Mouse (Mus musculus) heart, embryonic 16.5 days (tissue): ENCODE results near the gene Ucn3. TPM values are rescaled to one million over a fixed set of nuclear protein-coding genes. Genes with fewer than 3 reads are reported as not detected.
A peak's percentile ranks its signal among the peaks of the same experiment; 100 is the strongest.
"Not testable (repeated sequence)": the region's sequence is repeated elsewhere in the genome, so short reads cannot be mapped to it uniquely, and the experiment has no call there.

Experiments
- ATAC-seq: fragments of 200-750 bp; cut with Nextera tagmentation; replicated peaks from 2 replicates; pipeline ENCODE4 v1.8.0; 2017; ENCODE audit warnings: moderate number of reproducible peaks; ENCODE audit not compliant: insufficient read depth, low FRiP score; ENCODE audit errors: extremely low read depth
- H3K27ac ChIP-seq: fragments of 300-500 bp; sonication (generic); 2 replicates; pipeline ENCODE4 v1.5.1; 2014; ENCODE audit warnings: mild to moderate bottlenecking, low read length, control low read depth, moderate library complexity
- H3K27me3 ChIP-seq: fragments of 300-500 bp; sonication (generic); 2 replicates; pipeline ENCODE4 v1.6.1; 2014; ENCODE audit warnings: low read length, mixed read lengths; ENCODE audit not compliant: control insufficient read depth, insufficient read depth
- H3K36me3 ChIP-seq: fragments of 300-500 bp; sonication (generic); 2 replicates; pipeline ENCODE4 v1.6.1; 2014; ENCODE audit not compliant: control insufficient read depth, insufficient read depth
- H3K4me1 ChIP-seq: fragments of 300-500 bp; sonication (generic); 2 replicates; pipeline ENCODE4 v1.6.1; 2014; ENCODE audit warnings: low read length, mixed read lengths; ENCODE audit not compliant: control insufficient read depth, insufficient read depth
- H3K4me2 ChIP-seq: fragments of 300-500 bp; sonication (generic); 2 replicates; pipeline ENCODE4 v1.6.1; 2014; ENCODE audit warnings: low read depth, mild to moderate bottlenecking, control low read depth, low read length
- H3K4me3 ChIP-seq: fragments of 300-500 bp; sonication (generic); 2 replicates; pipeline ENCODE4 v1.5.1; 2014; ENCODE audit warnings: mild to moderate bottlenecking, control low read depth, low read length
- H3K9ac ChIP-seq: fragments of 300-500 bp; sonication (generic); 2 replicates; pipeline ENCODE4 v1.6.1; 2014; ENCODE audit warnings: low read length, control low read depth
- H3K9me3 ChIP-seq: fragments of 300-500 bp; sonication (generic); replicated peaks from 2 replicates; pipeline ENCODE4 v1.6.1; 2016; ENCODE audit warnings: low read length; ENCODE audit not compliant: control insufficient read depth
- WGBS: fragments of 180-500 bp; shearing (Covaris S2); extraction: QIAGEN DNeasy Blood & Tissue Kit; methylation state at CpG from one replicate; pipeline ENCODE4 v1.1.7; 2014; 5-methylcytosine and 5-hydroxymethylcytosine counted together
- polyA plus RNA-seq: library from polyadenylated mRNA; unstranded; fragments of >200 nt; fragmentation: Nextera tagmentation; extraction: Ambion mirVana; gene quantifications from 2 replicates; pipeline ENCODE4 v1.2.1, GENCODE M21; 2015

The Ucn3 gene
- polyA plus RNA-seq, 1 experiment from 2014 or later, result not detected

- H3K9ac ChIP-seq, result no peak overlapping the region
- no peak overlapping the region for H3K4me2 ChIP-seq
- WGBS, result 63% methylated on average over 5 of the region's 5 CpGs
- no peaks in the 10 kb centered on the region for H3K9me3 ChIP-seq
- no peak overlapping the region for H3K27ac ChIP-seq
- H3K36me3 ChIP-seq, result no peaks in the 10 kb centered on the region
- no peaks in the 10 kb centered on the region for H3K4me1 ChIP-seq
- H3K27me3 ChIP-seq, result no peaks in the 10 kb centered on the region
- no peak for ATAC-seq
- H3K4me3 ChIP-seq, result no peak overlapping the region
These were observed 20.7 kb downstream of the Ucn3 start for GRCm38 (mm10) chr13:3924483-3924882.

DNA sequence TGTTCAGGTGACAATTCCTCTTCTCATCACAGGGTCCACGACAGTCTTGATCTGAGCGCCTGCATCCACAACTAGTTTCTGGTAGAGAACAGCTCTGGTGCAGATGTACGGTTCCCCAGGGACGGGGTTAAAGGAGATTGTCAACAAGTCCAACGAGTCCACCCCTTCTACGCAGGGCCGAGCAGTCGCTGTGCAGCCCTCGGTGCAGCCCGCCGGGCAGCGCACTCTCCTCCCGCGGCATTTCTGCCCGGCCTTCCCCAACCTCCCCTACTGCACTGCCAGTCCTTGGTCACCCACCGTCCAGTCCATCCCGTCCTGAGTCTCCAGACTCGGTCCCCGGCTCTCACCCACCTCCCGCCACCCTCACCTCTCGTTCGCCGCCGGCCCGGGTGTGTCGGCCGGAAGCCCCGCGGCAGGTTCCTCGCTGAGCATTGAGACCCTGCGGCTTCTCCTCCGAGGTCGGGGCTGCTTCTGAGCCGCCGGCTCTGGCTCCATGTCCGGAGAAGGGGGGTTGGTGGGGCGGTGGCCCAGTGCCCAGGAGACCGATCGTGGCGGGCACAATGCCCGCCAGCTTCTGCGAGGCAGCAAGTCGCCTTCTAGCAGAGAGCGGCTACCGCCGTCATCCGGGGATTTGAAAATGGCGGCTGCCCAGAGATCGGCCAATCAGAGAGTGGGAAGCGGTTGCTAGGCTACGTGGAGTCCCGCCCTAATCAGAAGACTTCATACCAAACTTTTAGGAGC, 27.4 kb downstream of the Ucn3 start, which contains the start of the genes Net1 and Tubal3:
Gene Net1 (minus strand): TSS at position 650 of the 741 bp plus-strand sequence.
Gene Tubal3 (plus strand): TSS at position 704 of the 741 bp plus-strand sequence.
- Histone ChIP-seq H3K9me3 (no peaks in the 10 kb centered on the region; the same call in 1 of the 2 replicates), H3K4me2 (peak within 1 kb of the TSS; percentile 65), H3K27me3 (no peaks in the 10 kb centered on the region), H3K27ac (peak within 1 kb of the TSS; percentile 71), H3K4me1 (peaks cover 9% of the 10 kb centered on the region), H3K9ac (peak within 1 kb of the TSS; percentile 87), H3K36me3 (peaks cover 7% of the 10 kb centered on the region; the same call in 1 of the 2 replicates), H3K4me3 (peak within 1 kb of the TSS; percentile 86)
- WGBS, result under 1% methylated on average over 52 of the region's 52 CpGs
- ATAC-seq, result peak; percentile 98

GRCm38 (mm10) chr13:3913504-3913903, 31.6 kb downstream of the Ucn3 start:
- no peak overlapping the region for H3K4me2 ChIP-seq
- H3K4me1 ChIP-seq, result peaks cover 11% of the 10 kb centered on the region
- peaks cover 7% of the 10 kb centered on the region; the same call in 1 of the 2 replicates for H3K36me3 ChIP-seq
- no peak for ATAC-seq
- no peak overlapping the region for H3K9ac ChIP-seq
- H3K9me3 ChIP-seq, result no peaks in the 10 kb centered on the region; the same call in 1 of the 2 replicates
- no peaks in the 10 kb centered on the region for H3K27me3 ChIP-seq
- 29% methylated on average over 4 of the region's 4 CpGs for WGBS
- H3K4me3 ChIP-seq, result no peak overlapping the region
- H3K27ac ChIP-seq, result no peak overlapping the region

DNA sequence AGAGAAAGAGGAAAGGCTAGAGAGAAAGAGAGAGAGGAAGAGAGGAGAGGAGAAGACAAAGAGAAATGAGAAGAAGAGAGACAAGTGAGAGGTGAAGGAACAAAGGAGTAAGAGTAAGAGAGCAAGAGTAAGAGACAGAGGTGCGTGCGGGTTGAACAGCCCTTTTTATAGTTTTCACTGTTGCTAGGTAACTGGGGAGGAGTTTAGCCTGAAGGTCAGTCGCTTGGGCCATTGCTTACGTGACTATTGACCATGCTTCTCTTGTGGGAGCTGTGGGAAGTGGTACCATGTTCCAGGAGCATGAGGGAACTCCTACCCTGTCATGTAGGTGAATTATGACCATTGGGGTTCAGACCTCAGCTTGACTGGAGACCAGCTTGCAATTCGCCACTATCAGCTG, 34.8 kb downstream of the Ucn3 start:
- Histone ChIP-seq H3K27ac (no peak overlapping the region), H3K9me3 (no peaks in the 10 kb centered on the region), H3K9ac (no peak overlapping the region), H3K27me3 (no peaks in the 10 kb centered on the region), H3K36me3 (peaks cover 2% of the 10 kb centered on the region; the same call in 1 of the 2 replicates), H3K4me1 (peaks cover 14% of the 10 kb centered on the region), H3K4me3 (no peak overlapping the region), H3K4me2 (no peak overlapping the region)
- no peak for ATAC-seq
- WGBS, result 87% methylated on average over 5 of the region's 5 CpGs

DNA sequence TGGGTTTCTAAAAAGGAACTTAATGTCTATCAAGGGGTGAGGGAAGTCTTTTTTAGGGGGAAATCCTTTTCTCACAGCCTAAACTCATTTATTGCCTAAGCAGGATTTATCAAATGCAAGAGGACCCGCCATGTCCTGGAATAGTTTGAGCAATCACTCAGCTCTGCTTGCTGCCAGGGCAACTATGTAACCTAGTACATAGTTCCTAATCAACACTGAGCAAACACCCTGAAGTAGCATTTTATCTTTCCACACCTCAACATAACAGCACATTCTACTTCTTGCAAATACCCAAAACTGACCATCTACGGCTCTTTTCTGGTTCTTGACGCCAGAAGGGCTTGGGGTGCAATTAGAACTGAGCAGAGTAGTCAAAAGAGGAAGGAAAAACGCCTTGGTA, 36.9 kb downstream of the Ucn3 start:
- no peak for ATAC-seq
- no peak overlapping the region for H3K4me3 ChIP-seq
- no peaks in the 10 kb centered on the region for H3K36me3 ChIP-seq
- WGBS, result 47% methylated on average over 4 of the region's 4 CpGs
- H3K4me2 ChIP-seq, result no peak overlapping the region
- H3K4me1 ChIP-seq, result peaks cover 11% of the 10 kb centered on the region
- H3K9ac ChIP-seq, result no peak overlapping the region
- peak overlapping the region; percentile 14; the same call in 1 of the 2 replicates for H3K27ac ChIP-seq
- no peaks in the 10 kb centered on the region for H3K9me3 ChIP-seq
- H3K27me3 ChIP-seq, result no peaks in the 10 kb centered on the region

- Histone ChIP-seq H3K36me3 (peaks cover 3% of the 10 kb centered on the region; the same call in 1 of the 2 replicates), H3K9me3 (no peaks in the 10 kb centered on the region), H3K27ac (no peak overlapping the region), H3K9ac (no peak overlapping the region), H3K4me1 (peaks cover 11% of the 10 kb centered on the region), H3K27me3 (no peaks in the 10 kb centered on the region), H3K4me2 (no peak overlapping the region), H3K4me3 (no peak overlapping the region)
- no peak for ATAC-seq
- whole genome bisulfite sequencing, result 69% methylated on average over 6 of the region's 6 CpGs
These were observed 37.9 kb downstream of the Ucn3 start for GRCm38 (mm10) chr13:3907151-3907696.

GRCm38 (mm10) chr13:3899301-3899700, 45.8 kb downstream of the Ucn3 start:
- H3K4me1 ChIP-seq, result 0 out of 2 replicates have a peak, but pooled peaks cover 4% of the 10 kb centered on the region
- no peak overlapping the region for H3K4me2 ChIP-seq
- no peak for ATAC-seq
- H3K27me3 ChIP-seq, result no peaks in the 10 kb centered on the region
- H3K27ac ChIP-seq, result no peak overlapping the region
- H3K36me3 ChIP-seq, result peaks cover 3% of the 10 kb centered on the region; the same call in 1 of the 2 replicates
- WGBS, result 84% methylated on average over 9 of the region's 9 CpGs
- H3K9me3 ChIP-seq, result no peaks in the 10 kb centered on the region
- H3K4me3 ChIP-seq, result no peak overlapping the region
- H3K9ac ChIP-seq, result no peak overlapping the region

DNA sequence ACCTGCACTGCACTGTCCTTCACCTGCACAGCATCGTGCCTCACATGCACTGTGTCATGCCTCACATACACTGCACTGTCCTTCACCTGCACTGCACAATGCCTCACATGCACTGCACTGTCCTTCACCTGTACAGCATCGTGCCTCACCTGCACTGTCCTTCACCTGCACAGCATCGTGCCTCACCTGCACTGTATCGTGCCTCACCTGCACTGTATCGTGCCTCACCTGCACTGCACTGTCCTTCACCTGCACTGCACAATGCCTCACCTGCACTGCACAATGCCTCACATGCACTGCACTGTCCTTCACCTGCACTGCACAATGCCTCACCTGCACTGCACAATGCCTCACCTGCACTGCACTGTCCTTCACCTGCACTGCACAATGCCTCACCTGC, 46.9 kb downstream of the Ucn3 start:
- not testable (repeated sequence) for H3K27me3 ChIP-seq, H3K36me3 ChIP-seq, H3K9me3 ChIP-seq, H3K4me3 ChIP-seq, H3K4me2 ChIP-seq, H3K9ac ChIP-seq, H3K4me1 ChIP-seq, ATAC-seq, H3K27ac ChIP-seq
- WGBS, result 92% methylated on average over 5 of the region's 5 CpGs

GRCm38 (mm10) chr13:3896913-3897312, 48.2 kb downstream of the Ucn3 start:
- no peak overlapping the region for H3K9ac ChIP-seq
- peaks cover 5% of the 10 kb centered on the region; the same call in 1 of the 2 replicates for H3K4me1 ChIP-seq
- no peak overlapping the region for H3K4me2 ChIP-seq
- no peaks in the 10 kb centered on the region for H3K27me3 ChIP-seq
- H3K27ac ChIP-seq, result no peak overlapping the region
- ATAC-seq, result no peak
- H3K36me3 ChIP-seq, result no peaks in the 10 kb centered on the region
- H3K4me3 ChIP-seq, result no peak overlapping the region
- WGBS, result 35% methylated on average over 5 of the region's 5 CpGs
- H3K9me3 ChIP-seq, result no peaks in the 10 kb centered on the region
